Mouse (Mus musculus): ENCODE data around the gene Gm4491. TPM values are rescaled to one million over a fixed set of nuclear protein-coding genes. Genes with fewer than 3 reads are reported as not detected.

Gm4491 gene
- not detected in 2 replicates for polyA plus RNA-seq (2014; fragmentation: Nextera tagmentation; extraction: Ambion mirVana)

DNA sequence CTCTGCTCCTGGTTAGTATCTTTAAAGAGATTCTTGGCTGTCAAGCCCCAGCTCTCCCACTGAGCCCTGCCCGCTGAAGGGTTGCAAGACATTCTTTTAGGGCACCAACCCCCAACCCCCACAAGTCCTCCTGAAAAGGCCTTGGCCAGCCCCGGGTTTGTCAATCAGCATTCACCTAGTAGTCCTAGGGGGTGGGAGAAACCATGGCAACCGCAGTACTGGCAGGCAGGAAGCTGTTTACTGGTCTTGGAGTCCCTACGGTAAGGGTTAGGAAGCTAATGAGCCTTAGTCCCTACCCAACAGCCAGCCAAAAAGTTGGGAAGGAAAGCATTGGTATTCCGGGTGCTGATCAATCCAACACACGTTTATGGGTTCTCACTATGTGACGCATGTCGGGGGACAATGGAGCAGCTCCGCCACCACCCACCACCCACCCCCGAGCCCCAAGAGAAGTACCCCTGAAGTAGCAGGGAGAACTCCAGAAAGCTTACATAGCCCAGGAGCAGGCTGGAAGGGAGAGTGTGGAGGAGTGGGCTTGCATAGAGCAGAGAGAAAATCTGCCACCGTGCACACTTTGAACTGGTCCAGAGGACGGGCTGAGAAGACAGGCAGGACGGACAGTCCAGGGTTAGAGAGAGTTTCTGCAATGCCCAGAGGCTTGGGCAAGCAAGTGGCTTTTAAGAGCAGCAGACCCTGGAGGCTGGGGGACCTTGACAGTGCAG, at the start of gene Gm4491:
TSS of gene Gm4491 (minus strand) at position 61 of the 722 bp plus-strand sequence.
- H3K4me2 ChIP-seq (replicated peaks; ENCODE audit: low read depth, low read length), result no peak within 1 kb of the TSS

DNA sequence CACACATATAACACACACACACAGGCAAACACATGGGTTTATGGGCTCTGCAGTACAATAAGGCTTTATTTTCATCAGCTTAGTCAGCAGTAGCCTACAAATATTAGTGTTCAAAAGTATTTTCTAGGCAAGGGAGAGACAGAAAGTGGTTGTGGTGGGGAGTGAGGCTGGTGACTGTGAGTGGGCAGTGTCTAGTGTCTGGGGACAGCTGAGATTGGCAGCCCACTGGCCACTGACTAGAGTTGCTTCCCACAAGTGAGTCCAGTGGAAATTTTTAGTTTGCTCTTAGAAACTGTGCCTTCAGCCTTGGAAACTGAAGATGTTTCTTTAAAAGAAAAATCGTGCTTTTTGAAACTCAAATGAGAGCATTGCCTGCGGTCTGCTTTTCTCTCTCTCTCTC, 46.1 kb upstream of the Gm4491 start:
- no peaks in the 10 kb centered on the region for H3K36me3 ChIP-seq (ENCODE audit: control insufficient read depth, insufficient read depth, low read length)
- ATAC-seq (ENCODE audit: low FRiP score, low TSS enrichment), result no peak
- peaks cover 3% of the 10 kb centered on the region; the same call in 1 of the 2 replicates for H3K4me1 ChIP-seq (ENCODE audit: control insufficient read depth, insufficient read depth, low read length)
- no peak overlapping the region for H3K27ac ChIP-seq (ENCODE audit: low read depth, low read length)
- WGBS, result 46% methylated on average over 2 of the region's 2 CpGs
- no peak overlapping the region for H3K4me2 ChIP-seq (replicated peaks; ENCODE audit: low read depth, low read length)
- H3K27me3 ChIP-seq (ENCODE audit: control insufficient read depth, insufficient read depth, low read length), result no peaks in the 10 kb centered on the region
- H3K4me3 ChIP-seq (ENCODE audit: low read length), result no peak overlapping the region
- H3K9me3 ChIP-seq (ENCODE audit: control insufficient read depth, low read length), result no peaks in the 10 kb centered on the region
- H3K9ac ChIP-seq (ENCODE audit: low read depth, low read length), result no peak overlapping the region

More for the DNA sequence above, at the start of gene Gm4491:
- H3K27me3 ChIP-seq (ENCODE audit: control insufficient read depth, insufficient read depth, low read length), result no peaks in the 10 kb centered on the region
- ATAC-seq (ENCODE audit: low FRiP score, low TSS enrichment), result peak; percentile 55; the same call in 1 of the 2 replicates
- no peak within 1 kb of the TSS for H3K27ac ChIP-seq (ENCODE audit: low read depth, low read length)
- 15% methylated on average over 13 of the region's 13 CpGs for WGBS
- H3K4me3 ChIP-seq (ENCODE audit: low read length), result no peak within 1 kb of the TSS
- H3K4me1 ChIP-seq (ENCODE audit: control insufficient read depth, insufficient read depth, low read length), result no peaks in the 10 kb centered on the region
- H3K9ac ChIP-seq (ENCODE audit: low read depth, low read length), result no peak within 1 kb of the TSS
- H3K36me3 ChIP-seq (ENCODE audit: control insufficient read depth, insufficient read depth, low read length), result no peaks in the 10 kb centered on the region
- no peaks in the 10 kb centered on the region for H3K9me3 ChIP-seq (ENCODE audit: control insufficient read depth, low read length)

GRCm38 (mm10) chr14:57161201-57161600, 45.5 kb upstream of the Gm4491 start:
- H3K36me3 ChIP-seq (ENCODE audit: control insufficient read depth, insufficient read depth, low read length), result no peaks in the 10 kb centered on the region
- H3K4me2 ChIP-seq (replicated peaks; ENCODE audit: low read depth, low read length), result no peak overlapping the region
- H3K4me3 ChIP-seq (ENCODE audit: low read length), result no peak overlapping the region
- H3K27me3 ChIP-seq (ENCODE audit: control insufficient read depth, insufficient read depth, low read length), result no peaks in the 10 kb centered on the region
- H3K4me1 ChIP-seq (ENCODE audit: control insufficient read depth, insufficient read depth, low read length), result peaks cover 3% of the 10 kb centered on the region; the same call in 1 of the 2 replicates
- H3K27ac ChIP-seq (ENCODE audit: low read depth, low read length), result no peak overlapping the region
- ATAC-seq (ENCODE audit: low FRiP score, low TSS enrichment), result no peak
- H3K9me3 ChIP-seq (ENCODE audit: control insufficient read depth, low read length), result no peaks in the 10 kb centered on the region
- H3K9ac ChIP-seq (ENCODE audit: low read depth, low read length), result no peak overlapping the region
- 60% methylated on average over 4 of the region's 4 CpGs for WGBS

GRCm38 (mm10) chr14:57154916-57155315, 39.2 kb upstream of the Gm4491 start:
- H3K4me2 ChIP-seq (replicated peaks; ENCODE audit: low read depth, low read length), result no peak overlapping the region
- no peak overlapping the region for H3K4me3 ChIP-seq (ENCODE audit: low read length)
- H3K9ac ChIP-seq (ENCODE audit: low read depth, low read length), result no peak overlapping the region
- ATAC-seq (ENCODE audit: low FRiP score, low TSS enrichment), result no peak
- no peaks in the 10 kb centered on the region for H3K36me3 ChIP-seq (ENCODE audit: control insufficient read depth, insufficient read depth, low read length)
- WGBS, result 40% methylated on average over 6 of the region's 6 CpGs
- H3K4me1 ChIP-seq (ENCODE audit: control insufficient read depth, insufficient read depth, low read length), result no peaks in the 10 kb centered on the region
- H3K27me3 ChIP-seq (ENCODE audit: control insufficient read depth, insufficient read depth, low read length), result no peaks in the 10 kb centered on the region
- no peaks in the 10 kb centered on the region for H3K9me3 ChIP-seq (ENCODE audit: control insufficient read depth, low read length)
- H3K27ac ChIP-seq (ENCODE audit: low read depth, low read length), result no peak overlapping the region

- Histone ChIP-seq H3K27ac (ENCODE audit: low read depth, low read length) (no peak overlapping the region), H3K4me1 (ENCODE audit: control insufficient read depth, insufficient read depth, low read length) (0 out of 2 replicates have a peak, but pooled peaks cover 2% of the 10 kb centered on the region), H3K27me3 (ENCODE audit: control insufficient read depth, insufficient read depth, low read length) (no peaks in the 10 kb centered on the region), H3K9ac (ENCODE audit: low read depth, low read length) (no peak overlapping the region), H3K9me3 (ENCODE audit: control insufficient read depth, low read length) (no peaks in the 10 kb centered on the region), H3K36me3 (ENCODE audit: control insufficient read depth, insufficient read depth, low read length) (no peaks in the 10 kb centered on the region), H3K4me3 (ENCODE audit: low read length) (no peak overlapping the region), H3K4me2 (replicated peaks; ENCODE audit: low read depth, low read length) (no peak overlapping the region)
- 28% methylated on average over 4 of the region's 4 CpGs for WGBS
- 0 out of 2 replicates have a peak, but pooled peaks have one; percentile 62 for ATAC-seq (ENCODE audit: low FRiP score, low TSS enrichment)
Observed at GRCm38 (mm10) chr14:57145741-57146140, 30.1 kb upstream of the Gm4491 start.

DNA sequence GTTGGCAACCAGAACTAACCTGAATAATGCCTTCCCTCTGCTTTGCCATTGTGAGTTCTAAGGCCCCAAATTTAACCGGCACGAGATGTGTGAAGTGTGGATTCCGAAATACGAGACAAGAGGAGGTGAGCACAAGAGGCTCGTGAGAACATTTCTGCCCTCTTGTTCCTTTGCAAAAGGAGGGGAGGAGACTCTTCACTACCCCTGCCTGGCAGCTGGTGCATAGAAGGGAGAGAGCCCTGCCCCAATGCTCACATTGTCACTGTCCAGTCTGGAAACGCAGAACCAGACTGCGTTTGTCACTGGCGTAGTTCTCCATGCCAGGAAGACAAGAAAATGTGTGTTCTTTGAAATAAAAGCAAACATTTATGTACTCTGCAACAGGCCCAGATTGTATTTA, 19.6 kb upstream of the Gm4491 start:
- 42% methylated on average over 8 of the region's 8 CpGs for WGBS
- no peak overlapping the region for H3K27ac ChIP-seq (ENCODE audit: low read depth, low read length)
- H3K9me3 ChIP-seq (ENCODE audit: control insufficient read depth, low read length), result no peaks in the 10 kb centered on the region
- H3K4me1 ChIP-seq (ENCODE audit: control insufficient read depth, insufficient read depth, low read length), result 0 out of 2 replicates have a peak, but pooled peaks cover 8% of the 10 kb centered on the region
- no peak for ATAC-seq (ENCODE audit: low FRiP score, low TSS enrichment)
- H3K36me3 ChIP-seq (ENCODE audit: control insufficient read depth, insufficient read depth, low read length), result no peaks in the 10 kb centered on the region
- no peak overlapping the region for H3K4me2 ChIP-seq (replicated peaks; ENCODE audit: low read depth, low read length)
- H3K27me3 ChIP-seq (ENCODE audit: control insufficient read depth, insufficient read depth, low read length), result peaks cover 28% of the 10 kb centered on the region
- H3K4me3 ChIP-seq (ENCODE audit: low read length), result no peak overlapping the region
- H3K9ac ChIP-seq (ENCODE audit: low read depth, low read length), result no peak overlapping the region

DNA sequence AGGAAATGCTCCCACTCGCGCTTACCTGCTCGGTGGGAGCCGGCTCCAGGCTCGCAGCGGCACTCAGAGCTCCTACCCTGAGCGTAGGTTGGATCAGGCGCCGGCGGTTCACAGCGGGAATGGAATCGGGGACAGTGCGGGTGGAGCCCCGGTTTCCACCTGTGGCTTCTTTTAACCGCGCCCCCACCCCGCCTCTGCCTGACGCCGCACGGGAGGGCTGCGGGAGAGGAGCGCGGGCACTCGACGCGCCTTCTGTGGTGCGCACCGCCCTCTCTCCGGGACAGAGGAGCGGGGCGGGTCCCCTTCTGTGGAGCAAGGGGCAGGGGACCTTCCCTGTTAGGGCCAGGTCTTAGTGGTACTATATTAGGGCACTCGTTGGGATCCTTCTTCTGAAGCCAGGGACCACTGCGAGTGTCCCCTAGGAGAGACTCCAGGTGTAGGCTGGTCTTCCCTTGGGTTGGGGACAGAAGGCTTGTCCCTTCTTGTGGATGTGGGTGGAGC, 17.5 kb upstream of the Gm4491 start, which contains the start of gene Gjb6:
TSS of gene Gjb6 (minus strand) at position 451 of the 501 bp plus-strand sequence.
- H3K27me3 ChIP-seq (ENCODE audit: control insufficient read depth, insufficient read depth, low read length), result peaks cover 28% of the 10 kb centered on the region
- no peak; the same call in 1 of the 2 replicates for ATAC-seq (ENCODE audit: low FRiP score, low TSS enrichment)
- peak within 1 kb of the TSS; percentile 39 for H3K4me3 ChIP-seq (ENCODE audit: low read length)
- no peak within 1 kb of the TSS for H3K27ac ChIP-seq (ENCODE audit: low read depth, low read length)
- no peaks in the 10 kb centered on the region for H3K36me3 ChIP-seq (ENCODE audit: control insufficient read depth, insufficient read depth, low read length)
- peaks cover 8% of the 10 kb centered on the region; the same call in 1 of the 2 replicates for H3K4me1 ChIP-seq (ENCODE audit: control insufficient read depth, insufficient read depth, low read length)
- peak within 1 kb of the TSS; percentile 37 for H3K9ac ChIP-seq (ENCODE audit: low read depth, low read length)
- 3% methylated on average over 33 of the region's 33 CpGs for WGBS
- H3K9me3 ChIP-seq (ENCODE audit: control insufficient read depth, low read length), result no peaks in the 10 kb centered on the region
- peak within 1 kb of the TSS; percentile 74 for H3K4me2 ChIP-seq (replicated peaks; ENCODE audit: low read depth, low read length)

DNA sequence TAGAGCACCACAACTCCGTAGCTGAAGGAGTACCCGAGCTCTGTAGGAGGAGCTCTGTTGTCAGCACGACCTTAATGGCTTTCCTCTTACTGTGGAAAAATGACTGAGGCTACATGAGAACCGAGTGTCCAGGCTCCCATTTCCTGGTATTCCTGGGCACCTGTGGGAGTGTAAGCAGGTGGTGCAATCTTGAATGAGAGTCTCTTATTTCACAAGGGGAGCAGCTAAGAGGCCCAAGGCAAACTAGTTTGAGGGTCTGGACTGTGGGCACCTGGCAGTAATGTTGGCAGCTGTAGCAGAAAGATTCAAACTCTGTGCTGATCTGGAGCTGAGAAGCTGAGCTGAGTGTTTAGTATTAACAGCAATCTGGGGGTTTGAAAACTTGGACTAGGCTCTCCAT, 11.7 kb upstream of the Gm4491 start:
- H3K4me1 ChIP-seq (ENCODE audit: control insufficient read depth, insufficient read depth, low read length), result no peaks in the 10 kb centered on the region; the same call in 1 of the 2 replicates
- H3K36me3 ChIP-seq (ENCODE audit: control insufficient read depth, insufficient read depth, low read length), result no peaks in the 10 kb centered on the region
- 35% methylated on average over 4 of the region's 4 CpGs for WGBS
- H3K9me3 ChIP-seq (ENCODE audit: control insufficient read depth, low read length), result no peaks in the 10 kb centered on the region
- no peak for ATAC-seq (ENCODE audit: low FRiP score, low TSS enrichment)
- no peak overlapping the region for H3K4me3 ChIP-seq (ENCODE audit: low read length)
- H3K27ac ChIP-seq (ENCODE audit: low read depth, low read length), result no peak overlapping the region
- H3K27me3 ChIP-seq (ENCODE audit: control insufficient read depth, insufficient read depth, low read length), result peaks cover 12% of the 10 kb centered on the region; the same call in 1 of the 2 replicates
- H3K9ac ChIP-seq (ENCODE audit: low read depth, low read length), result no peak overlapping the region
- no peak overlapping the region for H3K4me2 ChIP-seq (replicated peaks; ENCODE audit: low read depth, low read length)

- H3K27me3 ChIP-seq (ENCODE audit: control insufficient read depth, insufficient read depth, low read length), result no peaks in the 10 kb centered on the region
- no peaks in the 10 kb centered on the region for H3K4me1 ChIP-seq (ENCODE audit: control insufficient read depth, insufficient read depth, low read length)
- ATAC-seq (ENCODE audit: low FRiP score, low TSS enrichment), result no peak
- H3K4me2 ChIP-seq (replicated peaks; ENCODE audit: low read depth, low read length), result no peak overlapping the region
- no peak overlapping the region for H3K4me3 ChIP-seq (ENCODE audit: low read length)
- 84% methylated on average over 7 of the region's 7 CpGs for WGBS
- no peak overlapping the region for H3K9ac ChIP-seq (ENCODE audit: low read depth, low read length)
- no peaks in the 10 kb centered on the region for H3K36me3 ChIP-seq (ENCODE audit: control insufficient read depth, insufficient read depth, low read length)
- no peak overlapping the region for H3K27ac ChIP-seq (ENCODE audit: low read depth, low read length)
- H3K9me3 ChIP-seq (ENCODE audit: control insufficient read depth, low read length), result no peaks in the 10 kb centered on the region
Observed at GRCm38 (mm10) chr14:57122295-57122694, 6.6 kb upstream of the Gm4491 start.

Measured in kidney, embryonic 14.5 days (tissue).